Mouse (Mus musculus) MEL (cell line): ENCODE results near the gene Sp6. TPM values are rescaled to one million over a fixed set of nuclear protein-coding genes. Genes with fewer than 3 reads are reported as not detected.
A peak's percentile ranks its signal among the peaks of the same experiment; 100 is the strongest.

Source experiments
- DNase-seq: peaks from one replicate; pipeline ENCODE4 v3.0.0; 2011; ENCODE audit warnings: low read depth, low spot score
- H3K27ac ChIP-seq: 2 replicates; pipeline ENCODE4 v1.5.1; 2012; ENCODE audit warnings: low read depth, mild to moderate bottlenecking, control low read depth, low read length, moderate library complexity; ENCODE audit not compliant: control insufficient read depth
- H3K27me3 ChIP-seq, 2 experiments: fragments of 150-350 bp in 1 of 2; sonication (generic) in 1 of 2; 2 replicates each; pipeline ENCODE4 v1.6.1; 2012; ENCODE audit warnings: low read length in 2 of 2, mild to moderate bottlenecking in 2 of 2, improper control_type of control experiment in 1 of 2, moderate library complexity in 1 of 2; ENCODE audit not compliant: insufficient read depth in 2 of 2, control insufficient read depth in 1 of 2
- H3K36me3 ChIP-seq, 2 experiments: 2 replicates each; pipeline ENCODE4 v1.6.1; 2012 to 2014; ENCODE audit warnings: low read length in 2 of 2, improper control_type of control experiment in 1 of 2, inconsistent platforms in 1 of 2, mild to moderate bottlenecking in 1 of 2; ENCODE audit not compliant: insufficient read depth in 2 of 2, control insufficient read depth in 1 of 2
- H3K4me1 ChIP-seq, 2 experiments: fragments of 150-350 bp in 1 of 2; sonication (generic) in 1 of 2; 2 replicates each; pipeline ENCODE4 v1.6.1; 2012; ENCODE audit warnings: low read length in 2 of 2, improper control_type of control experiment in 1 of 2, mild to moderate bottlenecking in 1 of 2; ENCODE audit not compliant: insufficient read depth in 2 of 2, control insufficient read depth in 1 of 2
- H3K4me3 ChIP-seq, 2 experiments: fragments of 150-350 bp in 1 of 2; sonication (generic) in 1 of 2; 2 replicates each; pipeline ENCODE4 v1.5.1; 2012; ENCODE audit warnings: low read depth in 2 of 2, low read length in 2 of 2, mild to moderate bottlenecking in 2 of 2, moderate library complexity in 2 of 2, control low read depth in 1 of 2, improper control_type of control experiment in 1 of 2; ENCODE audit not compliant: control insufficient read depth in 1 of 2, insufficient read depth in 1 of 2
- H3K79me2 ChIP-seq: 2 replicates; pipeline ENCODE4 v1.6.1; 2012; ENCODE audit warnings: mild to moderate bottlenecking, low read length, moderate library complexity; ENCODE audit not compliant: control insufficient read depth, poor library complexity, insufficient read depth
- H3K9ac ChIP-seq: 2 replicates; pipeline ENCODE4 v1.6.1; 2012; ENCODE audit warnings: low read depth, mild to moderate bottlenecking, control low read depth, low read length, moderate library complexity; ENCODE audit not compliant: control insufficient read depth, poor library complexity, severe bottlenecking
- H3K9me3 ChIP-seq: fragments of 150-350 bp; sonication (generic); replicated peaks from 2 replicates; pipeline ENCODE4 v1.6.1; 2012; ENCODE audit warnings: mild to moderate bottlenecking, low read length, improper control_type of control experiment, moderate library complexity; ENCODE audit not compliant: insufficient read depth
- BHLHE40 ChIP-seq: IDR thresholded peaks from 2 replicates; pipeline ENCODE4 v1.6.1; 2012; ENCODE audit warnings: low read depth, mild to moderate bottlenecking, inconsistent platforms, low read length, improper control_type of control experiment, borderline replicate concordance
- CTCF ChIP-seq, 3 experiments: IDR thresholded peaks in 2 of 3; conservative IDR thresholded peaks in 1 of 3; 2 replicates each; pipeline ENCODE4 v1.5.1; 2011 to 2012; ENCODE audit warnings: low read length in 3 of 3, low read depth in 2 of 3, mild to moderate bottlenecking in 2 of 3, improper control_type of control experiment in 1 of 3, inconsistent platforms in 1 of 3, mixed read lengths in 1 of 3, moderate library complexity in 1 of 3; ENCODE audit not compliant: control insufficient read depth in 1 of 3, insufficient read depth in 1 of 3, poor library complexity in 1 of 3, severe bottlenecking in 1 of 3
- ELF1 ChIP-seq: IDR thresholded peaks from 2 replicates; pipeline ENCODE4 v1.6.1; 2014; ENCODE audit warnings: low read depth, mild to moderate bottlenecking, inconsistent platforms, low read length, improper control_type of control experiment, moderate library complexity
- GABPA ChIP-seq: IDR thresholded peaks from 2 replicates; pipeline ENCODE4 v1.6.1; 2012; ENCODE audit warnings: low read depth, mild to moderate bottlenecking, inconsistent platforms, low read length, improper control_type of control experiment, moderate library complexity
- HCFC1 ChIP-seq: IDR thresholded peaks from 2 replicates; pipeline ENCODE4 v1.6.1; 2012; ENCODE audit warnings: low read depth, mild to moderate bottlenecking, inconsistent platforms, low read length, improper control_type of control experiment, moderate library complexity
- JUND ChIP-seq: IDR thresholded peaks from 2 replicates; pipeline ENCODE4 v1.6.1; 2011; ENCODE audit warnings: low read depth, mild to moderate bottlenecking, improper control_type of control experiment, low read length
- KAT2A ChIP-seq: conservative IDR thresholded peaks from 2 replicates; pipeline ENCODE4 v1.6.1; 2012; ENCODE audit warnings: low read depth, low read length, improper control_type of control experiment, inconsistent platforms
- MAZ ChIP-seq: IDR thresholded peaks from 2 replicates; pipeline ENCODE4 v1.6.1; 2012; ENCODE audit warnings: low read depth, mild to moderate bottlenecking, inconsistent platforms, low read length, improper control_type of control experiment
- MXI1 ChIP-seq: IDR thresholded peaks from 2 replicates; pipeline ENCODE4 v1.6.1; 2011; ENCODE audit warnings: mild to moderate bottlenecking, low read depth, low read length, improper control_type of control experiment
- SMC3 ChIP-seq: IDR thresholded peaks from 2 replicates; pipeline ENCODE4 v1.6.1; 2011; ENCODE audit warnings: low read depth, low read length, improper control_type of control experiment
- TAL1 ChIP-seq: IDR thresholded peaks from 2 replicates; pipeline ENCODE4 v1.6.1; 2012; ENCODE audit warnings: mild to moderate bottlenecking, inconsistent platforms, low read length, moderate library complexity, mixed read lengths
- UBTF ChIP-seq: IDR thresholded peaks from 2 replicates; pipeline ENCODE4 v1.6.1; 2012; ENCODE audit warnings: low read depth, mild to moderate bottlenecking, inconsistent platforms, low read length, improper control_type of control experiment, moderate library complexity, borderline replicate concordance; ENCODE audit not compliant: insufficient read depth
- USF2 ChIP-seq, 2 experiments: IDR thresholded peaks; 2 replicates each; pipeline ENCODE4 v1.6.1; 2011 to 2012; ENCODE audit warnings: improper control_type of control experiment in 2 of 2, low read length in 2 of 2, borderline replicate concordance in 1 of 2, inconsistent platforms in 1 of 2, low read depth in 1 of 2, mild to moderate bottlenecking in 1 of 2; ENCODE audit not compliant: insufficient read depth in 1 of 2
- ZKSCAN1 ChIP-seq: IDR thresholded peaks from 2 replicates; pipeline ENCODE4 v1.6.1; 2012; ENCODE audit warnings: low read depth, mild to moderate bottlenecking, inconsistent platforms, low read length, improper control_type of control experiment, moderate library complexity
- ZMIZ1 ChIP-seq: IDR thresholded peaks from 2 replicates; pipeline ENCODE4 v1.6.1; 2012; ENCODE audit warnings: low read depth, mild to moderate bottlenecking, inconsistent platforms, low read length, improper control_type of control experiment, moderate library complexity
- polyA plus RNA-seq, 2 experiments: library from polyadenylated mRNA; stranded (reverse) in 1 of 2; unstranded in 1 of 2; fragments of >175 nt in 1 of 2; fragments of >200 nt in 1 of 2; gene quantifications; 2 replicates each; pipeline versions ENCODE4 v1.2.1 to v1.2.4; 2012; ENCODE audit warnings: low replicate concordance in 2 of 2, low read depth in 1 of 2; ENCODE audit not compliant: insufficient read length in 2 of 2, insufficient read depth in 1 of 2, missing spikeins in 1 of 2
- total RNA-seq: library from RNA; depleted of rRNA; stranded (reverse); fragments of 300-350 nt; gene quantifications from 2 replicates; pipeline ENCODE4 v1.2.3, GENCODE M21; 2012

The Sp6 gene
- total and polyA plus RNA-seq, 3 experiments = 0.04 TPM; not detected in 2

GRCm38 (mm10) chr11:97052219-97052646 is 39.0 kb downstream of the Sp6 start:
- no peaks in the 10 kb centered on the region for H3K9me3 ChIP-seq
- no peaks in the 10 kb centered on the region; a peak in 1 of 4 replicates for H3K36me3 ChIP-seq
- H3K9ac ChIP-seq = no peak overlapping the region; the same call in 1 of the 2 replicates
- no peaks in the 10 kb centered on the region for H3K27me3 ChIP-seq
- H3K27ac ChIP-seq = no peak overlapping the region
- H3K4me1 ChIP-seq = peaks cover 0 to 16% of the 10 kb centered on the region in 2 experiments; a peak in 2 of 4 replicates
- peak overlapping the region; percentile 78 to 88 for H3K4me3 ChIP-seq
- DNase-seq = peak; percentile 76
- peaks cover 10% of the 10 kb centered on the region for H3K79me2 ChIP-seq
- TF ChIP-seq HCFC1 = peak; percentile 13; the same call in 1 of the 2 replicates
- no peak for TF ChIP-seq TAL1

- Histone ChIP-seq H3K4me1 (no peaks in the 10 kb centered on the region), H3K79me2 (no peaks in the 10 kb centered on the region), H3K9me3 (no peaks in the 10 kb centered on the region), H3K27me3 (no peaks in the 10 kb centered on the region), H3K9ac (no peak overlapping the region)
- DNase-seq = no peak
- TF ChIP-seq MAZ = no peak
- TF ChIP-seq ZMIZ1 = no peak
- no peak for TF ChIP-seq KAT2A
- no peak for TF ChIP-seq USF2 (IDR thresholded peaks at IDR 0.05; ENCODE audit: borderline replicate concordance in 1 of 2, insufficient read depth in 1 of 2, low read depth in 1 of 2, low read length in 2 of 2)
- no peak for TF ChIP-seq MXI1
- TF ChIP-seq ELF1 = no peak
- no peak for TF ChIP-seq BHLHE40
- no peak for TF ChIP-seq JUND
- no peak for TF ChIP-seq UBTF
- TF ChIP-seq, all 39 proteins: peak for 0
- H3K4me3 ChIP-seq = no peak overlapping the region
- no peaks in the 10 kb centered on the region; a peak in 2 of 4 replicates for H3K36me3 ChIP-seq
- H3K27ac ChIP-seq = no peak overlapping the region
Measured at GRCm38 (mm10) chr11:97063274-97063920, 50.2 kb downstream of the Sp6 start.

- Histone ChIP-seq H3K4me1 (no peaks in the 10 kb centered on the region), H3K9ac (no peak overlapping the region), H3K27me3 (no peaks in the 10 kb centered on the region), H3K27ac (no peak overlapping the region), H3K79me2 (no peaks in the 10 kb centered on the region), H3K36me3 (no peaks in the 10 kb centered on the region; a peak in 2 of 4 replicates), H3K9me3 (no peaks in the 10 kb centered on the region), H3K4me3 (no peak overlapping the region)
- peak; percentile 55 for DNase-seq
- no peak for TF ChIP-seq UBTF
- TF ChIP-seq GABPA = no peak
- TF ChIP-seq CTCF (IDR thresholded peaks at IDR 0.05 in 2 of 3, conservative IDR thresholded peaks at IDR 0.05 in 1 of 3; ENCODE audit: control insufficient read depth in 1 of 3, insufficient read depth in 1 of 3, low read depth in 2 of 3, low read length in 3 of 3, poor library complexity in 1 of 3, severe bottlenecking in 1 of 3) = peak; percentile 49 to 52 (median 50)
- TF ChIP-seq ZKSCAN1 = no peak
- peak; percentile 29; the same call in 1 of the 2 replicates for TF ChIP-seq SMC3
Measured at GRCm38 (mm10) chr11:97063921-97064295, 50.7 kb downstream of the Sp6 start.
